Mouse (Mus musculus) erythroblast, embryonic 14.5 days (primary cell): Measurements from ENCODE around the gene Gm26897. TPM values are rescaled to one million over a fixed set of nuclear protein-coding genes. Genes with fewer than 3 reads are reported as not detected.

Experiments used
- H3K27me3 ChIP-seq: 2 replicates; pipeline ENCODE4 v1.6.1; 2012; ENCODE audit warnings: inconsistent platforms; ENCODE audit not compliant: control insufficient read depth
- H3K36me3 ChIP-seq: 2 replicates; pipeline ENCODE4 v1.6.1; 2012; ENCODE audit warnings: mild to moderate bottlenecking, inconsistent platforms; ENCODE audit not compliant: control insufficient read depth
- H3K4me1 ChIP-seq: 2 replicates; pipeline ENCODE4 v1.6.1; 2012; ENCODE audit warnings: inconsistent platforms; ENCODE audit not compliant: control insufficient read depth
- H3K4me3 ChIP-seq: replicated peaks from 2 replicates; pipeline ENCODE3; 2012; ENCODE audit warnings: moderate library complexity, mild to moderate bottlenecking, inconsistent platforms
- H3K9me3 ChIP-seq: 2 replicates; pipeline ENCODE4 v1.6.1; 2012; ENCODE audit warnings: low read length, inconsistent platforms, mixed read lengths; ENCODE audit not compliant: control insufficient read depth
- GATA1 ChIP-seq: IDR thresholded peaks from 2 replicates; pipeline ENCODE4 v1.6.1; 2012; ENCODE audit warnings: low read length, inconsistent platforms, mixed read lengths
- TAL1 ChIP-seq: IDR thresholded peaks from 3 replicates; pipeline ENCODE4 v1.6.1; 2012; ENCODE audit warnings: low read length, inconsistent platforms, mixed read lengths
- polyA plus RNA-seq: library from polyadenylated mRNA; stranded (reverse); fragments of >175 nt; gene quantifications from 2 replicates; pipeline ENCODE4 v1.2.3, GENCODE M21; 2012

Gene Gm26897
- polyA plus RNA-seq, 1 experiment = not detected

- Histone ChIP-seq H3K9me3 (no peaks in the 10 kb centered on the region), H3K36me3 (no peaks in the 10 kb centered on the region), H3K4me3 (no peak overlapping the region), H3K4me1 (no peaks in the 10 kb centered on the region), H3K27me3 (no peaks in the 10 kb centered on the region)
- no peak for TF ChIP-seq TAL1
- TF ChIP-seq GATA1 = no peak
Observed at GRCm38 (mm10) chr5:111719018-111719417, 14.7 kb upstream of the Gm26897 start.

GRCm38 (mm10) chr5:111720726-111721125, 13.0 kb upstream of the Gm26897 start:
- H3K4me1 ChIP-seq = no peaks in the 10 kb centered on the region

GRCm38 (mm10) chr5:111724713-111725112, 9.0 kb upstream of the Gm26897 start:
- H3K9me3 ChIP-seq = peaks cover 7% of the 10 kb centered on the region
- TF ChIP-seq TAL1 (no peak), GATA1 (no peak)
- H3K4me3 ChIP-seq = no peak overlapping the region
- no peaks in the 10 kb centered on the region for H3K27me3 ChIP-seq
- no peaks in the 10 kb centered on the region for H3K36me3 ChIP-seq
- H3K4me1 ChIP-seq = no peaks in the 10 kb centered on the region

More at GRCm38 (mm10) chr5:111720726-111721125, 13.0 kb upstream of the Gm26897 start:
- Histone ChIP-seq H3K27me3 (no peaks in the 10 kb centered on the region), H3K4me3 (no peak overlapping the region), H3K36me3 (no peaks in the 10 kb centered on the region), H3K9me3 (no peaks in the 10 kb centered on the region)
- TF ChIP-seq TAL1 (no peak), GATA1 (no peak)

- no peaks in the 10 kb centered on the region for H3K36me3 ChIP-seq
- no peaks in the 10 kb centered on the region for H3K4me1 ChIP-seq
- H3K4me3 ChIP-seq = no peak overlapping the region
- H3K27me3 ChIP-seq = no peaks in the 10 kb centered on the region
- TF ChIP-seq TAL1 (no peak), GATA1 (no peak)
- H3K9me3 ChIP-seq = peaks cover 12% of the 10 kb centered on the region
Observed at GRCm38 (mm10) chr5:111725195-111725920, 8.4 kb upstream of the Gm26897 start.

GRCm38 (mm10) chr5:111728411-111728810, 5.3 kb upstream of the Gm26897 start:
- TF ChIP-seq GATA1 = no peak
- TF ChIP-seq TAL1 = no peak
- no peak overlapping the region for H3K4me3 ChIP-seq
- peaks cover 14% of the 10 kb centered on the region for H3K9me3 ChIP-seq
- no peaks in the 10 kb centered on the region for H3K4me1 ChIP-seq
- no peaks in the 10 kb centered on the region for H3K36me3 ChIP-seq
- H3K27me3 ChIP-seq = no peaks in the 10 kb centered on the region

- H3K4me3 ChIP-seq = no peak overlapping the region
- H3K27me3 ChIP-seq = no peaks in the 10 kb centered on the region
- H3K36me3 ChIP-seq = no peaks in the 10 kb centered on the region
- TF ChIP-seq TAL1 (no peak), GATA1 (no peak)
- H3K9me3 ChIP-seq = peaks cover 14% of the 10 kb centered on the region
- H3K4me1 ChIP-seq = no peaks in the 10 kb centered on the region
Observed at GRCm38 (mm10) chr5:111730560-111731167, 3.1 kb upstream of the Gm26897 start.

- H3K36me3 ChIP-seq = no peaks in the 10 kb centered on the region
- H3K4me3 ChIP-seq = no peak overlapping the region
- TF ChIP-seq TAL1 (no peak), GATA1 (no peak)
- H3K9me3 ChIP-seq = peaks cover 16% of the 10 kb centered on the region
- H3K27me3 ChIP-seq = no peaks in the 10 kb centered on the region
- H3K4me1 ChIP-seq = no peaks in the 10 kb centered on the region
Observed at GRCm38 (mm10) chr5:111732194-111732593, 1.5 kb upstream of the Gm26897 start.

- H3K36me3 ChIP-seq = no peaks in the 10 kb centered on the region
- no peaks in the 10 kb centered on the region for H3K4me1 ChIP-seq
- H3K4me3 ChIP-seq = no peak overlapping the region
- H3K27me3 ChIP-seq = peaks cover 26% of the 10 kb centered on the region
- no peak for TF ChIP-seq GATA1
- no peak for TF ChIP-seq TAL1
- peaks cover 2% of the 10 kb centered on the region; the same call in 1 of the 2 replicates for H3K9me3 ChIP-seq
Observed at GRCm38 (mm10) chr5:111739480-111739879, 5.8 kb downstream of the Gm26897 start.

- no peak overlapping the region for H3K4me3 ChIP-seq
- H3K9me3 ChIP-seq = peaks cover 2% of the 10 kb centered on the region; the same call in 1 of the 2 replicates
- no peaks in the 10 kb centered on the region for H3K36me3 ChIP-seq
- no peaks in the 10 kb centered on the region for H3K4me1 ChIP-seq
- no peak for TF ChIP-seq GATA1
- TF ChIP-seq TAL1 = no peak
- H3K27me3 ChIP-seq = peaks cover 26% of the 10 kb centered on the region
Observed at GRCm38 (mm10) chr5:111740384-111741275, 6.9 kb downstream of the Gm26897 start.
